1 mouse cellular context compared by ENCODE assay signal in the genomic region with DNA sequence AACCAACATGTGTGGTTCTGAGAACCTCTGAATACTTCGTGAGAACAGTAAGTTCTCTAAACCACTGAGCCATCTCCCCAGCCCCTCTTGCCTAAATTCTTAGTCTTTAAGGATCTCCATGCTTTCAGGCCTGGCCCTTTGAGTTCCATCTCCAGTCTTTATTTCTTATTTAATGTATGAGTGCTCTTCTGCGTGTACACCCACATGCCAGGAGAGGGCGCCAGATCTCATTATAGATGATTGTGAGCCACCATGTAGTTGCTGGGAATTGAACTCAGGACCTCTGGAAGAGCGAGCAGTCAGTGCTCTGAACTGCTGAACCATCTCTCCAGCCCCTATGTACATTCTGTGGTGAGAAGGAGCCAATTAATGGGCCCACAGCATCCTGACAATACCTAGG.
TF ChIP-seq lines count a peak whose summit lies in the region.

No protein-coding gene starts in this region.

TF ChIP-seq in CH12.LX, 34 proteins besides CTCF, POLR2A, EP300 and RAD21:
- TF ChIP-seq SIN3A (IDR thresholded peaks at IDR 0.05; ENCODE audit: low read length) (0 out of 2 replicates have a peak, but pooled peaks have one; percentile 35), BHLHE40 (IDR thresholded peaks at IDR 0.05; ENCODE audit: low read depth, low read length) (no peak), SMC3 (IDR thresholded peaks at IDR 0.05; ENCODE audit: low read depth, low read length) (peak; percentile 35)
